Mouse (Mus musculus): ENCODE measurements at regions not wholly inside any gene's neighbourhood (a gene's known extent, or its start where the extent isn't known, plus 50 kb on each side); places are given as distances from the start of the nearest gene placed in this dataset.

- Histone ChIP-seq H3K4me2 (replicated peaks; ENCODE audit: low read depth) (0 out of 2 replicates have a peak overlapping the region, but pooled peaks have one; percentile 3), H3K9ac (ENCODE audit: low read length) (no peak overlapping the region), H3K27me3 (ENCODE audit: control insufficient read depth, insufficient read depth, low read length) (no peaks in the 10 kb centered on the region), H3K9me3 (ENCODE audit: control insufficient read depth, low read length) (no peaks in the 10 kb centered on the region), H3K4me1 (replicated peaks; ENCODE audit: control insufficient read depth, insufficient read depth) (no peaks in the 10 kb centered on the region), H3K27ac (replicated peaks) (no peak overlapping the region), H3K4me3 (ENCODE audit: low read depth, low read length) (no peak overlapping the region), H3K36me3 (ENCODE audit: control insufficient read depth, insufficient read depth, low read length) (no peaks in the 10 kb centered on the region)
- DNase-seq (ENCODE audit: low spot score): no peak
- WGBS: 32% methylated on average over 4 of the region's 4 CpGs
- no peak for ATAC-seq (ENCODE audit: low FRiP score, low TSS enrichment)
- TF ChIP-seq CTCF (IDR thresholded peaks at IDR 0.05; ENCODE audit: low read depth) (no peak), EP300 (optimal IDR thresholded peaks at IDR 0.05) (no peak)
These were observed 98.7 kb upstream of the Mvb12b start for GRCm38 (mm10) chr2:33986420-33986819.

- TF ChIP-seq CTCF (IDR thresholded peaks at IDR 0.05; ENCODE audit: low read depth) (no peak), EP300 (optimal IDR thresholded peaks at IDR 0.05) (no peak)
- Histone ChIP-seq H3K27me3 (ENCODE audit: control insufficient read depth, insufficient read depth, low read length) (no peaks in the 10 kb centered on the region), H3K9ac (ENCODE audit: low read length) (no peak overlapping the region), H3K36me3 (ENCODE audit: control insufficient read depth, insufficient read depth, low read length) (no peaks in the 10 kb centered on the region), H3K4me1 (replicated peaks; ENCODE audit: control insufficient read depth, insufficient read depth) (no peaks in the 10 kb centered on the region), H3K9me3 (ENCODE audit: control insufficient read depth, low read length) (no peaks in the 10 kb centered on the region), H3K4me2 (replicated peaks; ENCODE audit: low read depth) (no peak overlapping the region), H3K27ac (replicated peaks) (no peak overlapping the region), H3K4me3 (ENCODE audit: low read depth, low read length) (no peak overlapping the region)
- WGBS: 82% methylated on average over 11 of the region's 11 CpGs
- no peak for ATAC-seq (ENCODE audit: low FRiP score, low TSS enrichment)
- no peak for DNase-seq (ENCODE audit: low spot score)
These were observed 97.6 kb upstream of the Mvb12b start for GRCm38 (mm10) chr2:33985316-33985715.

- H3K9me3 ChIP-seq (ENCODE audit: control insufficient read depth, low read length): no peaks in the 10 kb centered on the region
- H3K9ac ChIP-seq (ENCODE audit: low read length): no peak overlapping the region
- no peaks in the 10 kb centered on the region for H3K4me1 ChIP-seq (replicated peaks; ENCODE audit: control insufficient read depth, insufficient read depth)
- no peak overlapping the region for H3K4me2 ChIP-seq (replicated peaks; ENCODE audit: low read depth)
- no peak for DNase-seq (ENCODE audit: low spot score)
- ATAC-seq (ENCODE audit: low FRiP score, low TSS enrichment): no peak
- no peak overlapping the region for H3K27ac ChIP-seq (replicated peaks)
- H3K4me3 ChIP-seq (ENCODE audit: low read depth, low read length): no peak overlapping the region
- TF ChIP-seq EP300 (optimal IDR thresholded peaks at IDR 0.05): no peak
- TF ChIP-seq CTCF (IDR thresholded peaks at IDR 0.05; ENCODE audit: low read depth): no peak
- H3K36me3 ChIP-seq (ENCODE audit: control insufficient read depth, insufficient read depth, low read length): no peaks in the 10 kb centered on the region
- WGBS: 67% methylated on average over 11 of the region's 11 CpGs
- no peaks in the 10 kb centered on the region for H3K27me3 ChIP-seq (ENCODE audit: control insufficient read depth, insufficient read depth, low read length)
These were observed 95.5 kb upstream of the Mvb12b start for GRCm38 (mm10) chr2:33983112-33983748.

- no peaks in the 10 kb centered on the region for H3K4me1 ChIP-seq (replicated peaks; ENCODE audit: control insufficient read depth, insufficient read depth)
- ATAC-seq (ENCODE audit: low FRiP score, low TSS enrichment) (no peak), DNase-seq (ENCODE audit: low spot score) (no peak)
- H3K9me3 ChIP-seq (ENCODE audit: control insufficient read depth, low read length): no peaks in the 10 kb centered on the region
- no peaks in the 10 kb centered on the region for H3K27me3 ChIP-seq (ENCODE audit: control insufficient read depth, insufficient read depth, low read length)
- H3K4me2 ChIP-seq (replicated peaks; ENCODE audit: low read depth): no peak overlapping the region
- H3K27ac ChIP-seq (replicated peaks): no peak overlapping the region
- no peaks in the 10 kb centered on the region for H3K36me3 ChIP-seq (ENCODE audit: control insufficient read depth, insufficient read depth, low read length)
- no peak for TF ChIP-seq EP300 (optimal IDR thresholded peaks at IDR 0.05)
- TF ChIP-seq CTCF (IDR thresholded peaks at IDR 0.05; ENCODE audit: low read depth): no peak
- WGBS: 48% methylated on average over 8 of the region's 8 CpGs
- H3K9ac ChIP-seq (ENCODE audit: low read length): no peak overlapping the region
- no peak overlapping the region for H3K4me3 ChIP-seq (ENCODE audit: low read depth, low read length)
These were observed 94.2 kb upstream of the Mvb12b start for GRCm38 (mm10) chr2:33981936-33982335.

GRCm38 (mm10) chr2:33981321-33981720 lies 93.6 kb upstream of the Mvb12b start:
- no peak for ATAC-seq (ENCODE audit: low FRiP score, low TSS enrichment)

GRCm38 (mm10) chr2:33980884-33981283 lies 93.1 kb upstream of the Mvb12b start:
- Histone ChIP-seq H3K27ac (replicated peaks) (no peak overlapping the region), H3K4me2 (replicated peaks; ENCODE audit: low read depth) (no peak overlapping the region), H3K36me3 (ENCODE audit: control insufficient read depth, insufficient read depth, low read length) (no peaks in the 10 kb centered on the region), H3K27me3 (ENCODE audit: control insufficient read depth, insufficient read depth, low read length) (no peaks in the 10 kb centered on the region), H3K9me3 (ENCODE audit: control insufficient read depth, low read length) (no peaks in the 10 kb centered on the region), H3K9ac (ENCODE audit: low read length) (no peak overlapping the region), H3K4me1 (replicated peaks; ENCODE audit: control insufficient read depth, insufficient read depth) (no peaks in the 10 kb centered on the region), H3K4me3 (ENCODE audit: low read depth, low read length) (no peak overlapping the region)
- TF ChIP-seq EP300 (optimal IDR thresholded peaks at IDR 0.05) (no peak), CTCF (IDR thresholded peaks at IDR 0.05; ENCODE audit: low read depth) (no peak)
- no peak for ATAC-seq (ENCODE audit: low FRiP score, low TSS enrichment)
- 81% methylated on average over 10 of the region's 10 CpGs for WGBS
- DNase-seq (ENCODE audit: low spot score): no peak

More at GRCm38 (mm10) chr2:33981321-33981720, 93.6 kb upstream of the Mvb12b start:
- WGBS: 82% methylated on average over 7 of the region's 7 CpGs
- Histone ChIP-seq H3K4me3 (ENCODE audit: low read depth, low read length) (no peak overlapping the region), H3K4me2 (replicated peaks; ENCODE audit: low read depth) (no peak overlapping the region), H3K36me3 (ENCODE audit: control insufficient read depth, insufficient read depth, low read length) (no peaks in the 10 kb centered on the region), H3K9me3 (ENCODE audit: control insufficient read depth, low read length) (no peaks in the 10 kb centered on the region), H3K27ac (replicated peaks) (no peak overlapping the region), H3K9ac (ENCODE audit: low read length) (no peak overlapping the region), H3K4me1 (replicated peaks; ENCODE audit: control insufficient read depth, insufficient read depth) (no peaks in the 10 kb centered on the region), H3K27me3 (ENCODE audit: control insufficient read depth, insufficient read depth, low read length) (no peaks in the 10 kb centered on the region)
- TF ChIP-seq EP300 (optimal IDR thresholded peaks at IDR 0.05) (no peak), CTCF (IDR thresholded peaks at IDR 0.05; ENCODE audit: low read depth) (no peak)
- DNase-seq (ENCODE audit: low spot score): no peak
